Mouse (Mus musculus) liver, embryonic 15.5 days (tissue): ENCODE data around the gene Ablim1. TPM values are rescaled to one million over a fixed set of nuclear protein-coding genes. Genes with fewer than 3 reads are reported as not detected.

Experiments used
- ATAC-seq: fragments of 200-750 bp; cut with Nextera tagmentation; 2 replicates; pipeline ENCODE4 v1.8.0; 2017; ENCODE audit warnings: moderate number of reproducible peaks, mild to moderate bottlenecking, moderate library complexity; ENCODE audit not compliant: insufficient read depth
- H3K27ac ChIP-seq: fragments of 300-500 bp; sonication (generic); replicated peaks from 2 replicates; pipeline ENCODE4 v1.5.1; 2015; ENCODE audit warnings: mild to moderate bottlenecking, inconsistent platforms
- H3K27me3 ChIP-seq: fragments of 300-500 bp; sonication (generic); 2 replicates; pipeline ENCODE4 v1.6.1; 2015; ENCODE audit warnings: mild to moderate bottlenecking, inconsistent platforms
- H3K36me3 ChIP-seq: fragments of 300-500 bp; sonication (generic); replicated peaks from 2 replicates; pipeline ENCODE4 v1.6.1; 2015; ENCODE audit warnings: moderate library complexity, mild to moderate bottlenecking, inconsistent platforms
- H3K4me1 ChIP-seq: fragments of 300-500 bp; sonication (generic); replicated peaks from 2 replicates; pipeline ENCODE4 v1.6.1; 2015; ENCODE audit warnings: inconsistent platforms
- H3K4me2 ChIP-seq: fragments of 300-500 bp; sonication (generic); 2 replicates; pipeline ENCODE4 v1.6.1; 2015; ENCODE audit warnings: moderate library complexity, mild to moderate bottlenecking, inconsistent platforms
- H3K4me3 ChIP-seq: fragments of 300-500 bp; sonication (generic); replicated peaks from 2 replicates; pipeline ENCODE4 v1.5.1; 2015; ENCODE audit warnings: mild to moderate bottlenecking, inconsistent platforms
- H3K9ac ChIP-seq: fragments of 300-500 bp; sonication (generic); 2 replicates; pipeline ENCODE4 v1.6.1; 2015; ENCODE audit warnings: moderate library complexity, mild to moderate bottlenecking, inconsistent platforms
- H3K9me3 ChIP-seq: fragments of 300-500 bp; sonication (generic); replicated peaks from 2 replicates; pipeline ENCODE4 v1.6.1; 2016; ENCODE audit warnings: inconsistent platforms
- WGBS: fragments of 180-500 bp; shearing (Covaris S2); methylation state at CpG from one replicate; pipeline ENCODE4 v1.1.7; 2015; ENCODE audit warnings: mixed read lengths; ENCODE audit not compliant: insufficient replicate concordance; 5-methylcytosine and 5-hydroxymethylcytosine counted together
- polyA plus RNA-seq: library from polyadenylated mRNA; unstranded; fragments of >200 nt; fragmentation: Nextera tagmentation; extraction: Ambion mirVana; gene quantifications from 2 replicates; pipeline ENCODE4 v1.2.1, GENCODE M21; 2015

The Ablim1 gene
- polyA plus RNA-seq, 1 experiment from 2014 or later: 9.5 TPM

GRCm38 (mm10) chr19:57277010-57277409, 37.7 kb downstream of the Ablim1 start:
- Histone ChIP-seq H3K36me3 (no peaks in the 10 kb centered on the region), H3K4me3 (no peak overlapping the region), H3K4me1 (0 out of 2 replicates have a peak, but pooled peaks cover 9% of the 10 kb centered on the region), H3K9me3 (no peaks in the 10 kb centered on the region), H3K27me3 (no peaks in the 10 kb centered on the region), H3K27ac (no peak overlapping the region), H3K4me2 (no peak overlapping the region), H3K9ac (no peak overlapping the region)
- no peak for ATAC-seq
- WGBS: 74% methylated on average over 6 of the region's 6 CpGs

DNA sequence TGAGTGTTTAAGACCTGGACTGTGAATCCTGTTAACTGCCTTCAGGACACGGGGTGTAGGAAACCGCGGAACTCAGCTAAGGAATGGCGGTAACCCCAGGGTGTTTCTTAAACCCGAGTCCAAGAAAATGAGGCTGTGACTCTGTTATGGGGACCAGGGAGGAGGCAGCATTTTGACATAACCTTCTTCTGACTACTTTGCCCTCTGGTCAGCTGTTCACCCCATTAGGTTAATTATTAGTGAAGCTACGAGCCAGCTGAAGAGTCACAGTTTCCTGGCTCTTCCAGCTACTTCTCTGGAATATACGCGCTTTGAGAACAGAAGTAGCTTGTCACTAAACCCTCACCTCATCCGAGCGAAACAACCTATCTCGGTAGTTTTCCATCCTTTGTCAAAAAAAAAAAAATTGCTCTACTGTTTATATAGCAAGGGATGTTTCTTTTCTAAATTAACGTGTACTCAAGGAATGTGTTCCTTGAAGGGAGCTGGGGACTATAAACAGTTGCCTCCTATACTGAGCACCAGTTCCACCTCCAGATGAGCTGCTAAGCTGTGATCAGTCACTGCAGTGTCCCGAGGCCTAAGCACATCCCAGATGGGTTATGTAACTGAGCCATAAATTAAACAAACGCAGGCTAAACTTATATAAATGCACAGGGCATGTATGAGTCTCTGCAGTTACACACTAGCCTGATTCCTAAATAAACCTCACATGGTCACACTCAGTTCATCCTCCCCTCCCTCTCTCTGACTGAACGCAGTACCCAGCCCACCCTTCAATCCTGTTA, 39.4 kb downstream of the Ablim1 start:
- 54% methylated on average over 15 of the region's 15 CpGs for WGBS
- Histone ChIP-seq H3K4me3 (no peak overlapping the region; the same call in 1 of the 2 replicates), H3K4me2 (peak overlapping the region; percentile 40), H3K9me3 (no peaks in the 10 kb centered on the region), H3K27me3 (no peaks in the 10 kb centered on the region), H3K27ac (peak overlapping the region; percentile 76), H3K9ac (no peak overlapping the region), H3K4me1 (peaks cover 17% of the 10 kb centered on the region; the same call in 1 of the 2 replicates), H3K36me3 (no peaks in the 10 kb centered on the region)
- ATAC-seq: peak; percentile 60; the same call in 1 of the 2 replicates

GRCm38 (mm10) chr19:57274717-57275116, 40.0 kb downstream of the Ablim1 start:
- peak; percentile 37; the same call in 1 of the 2 replicates for ATAC-seq
- peak overlapping the region; percentile 40 for H3K4me2 ChIP-seq
- H3K27me3 ChIP-seq: no peaks in the 10 kb centered on the region
- peaks cover 23% of the 10 kb centered on the region; the same call in 1 of the 2 replicates for H3K4me1 ChIP-seq
- 39% methylated on average over 6 of the region's 6 CpGs for WGBS
- no peak overlapping the region; the same call in 1 of the 2 replicates for H3K4me3 ChIP-seq
- peak overlapping the region; percentile 76 for H3K27ac ChIP-seq
- H3K9me3 ChIP-seq: no peaks in the 10 kb centered on the region
- no peak overlapping the region for H3K9ac ChIP-seq
- no peaks in the 10 kb centered on the region for H3K36me3 ChIP-seq

GRCm38 (mm10) chr19:57274286-57274685, 40.4 kb downstream of the Ablim1 start:
- H3K36me3 ChIP-seq: no peaks in the 10 kb centered on the region
- 37% methylated on average over 12 of the region's 12 CpGs for WGBS
- no peak overlapping the region for H3K9ac ChIP-seq
- H3K4me3 ChIP-seq: no peak overlapping the region; the same call in 1 of the 2 replicates
- peak overlapping the region; percentile 76; the same call in 1 of the 2 replicates for H3K27ac ChIP-seq
- H3K9me3 ChIP-seq: no peaks in the 10 kb centered on the region
- no peak for ATAC-seq
- H3K27me3 ChIP-seq: no peaks in the 10 kb centered on the region
- H3K4me2 ChIP-seq: peak overlapping the region; percentile 40
- peaks cover 23% of the 10 kb centered on the region; the same call in 1 of the 2 replicates for H3K4me1 ChIP-seq

GRCm38 (mm10) chr19:57272824-57273613, 41.7 kb downstream of the Ablim1 start:
- H3K4me3 ChIP-seq: no peak overlapping the region

DNA sequence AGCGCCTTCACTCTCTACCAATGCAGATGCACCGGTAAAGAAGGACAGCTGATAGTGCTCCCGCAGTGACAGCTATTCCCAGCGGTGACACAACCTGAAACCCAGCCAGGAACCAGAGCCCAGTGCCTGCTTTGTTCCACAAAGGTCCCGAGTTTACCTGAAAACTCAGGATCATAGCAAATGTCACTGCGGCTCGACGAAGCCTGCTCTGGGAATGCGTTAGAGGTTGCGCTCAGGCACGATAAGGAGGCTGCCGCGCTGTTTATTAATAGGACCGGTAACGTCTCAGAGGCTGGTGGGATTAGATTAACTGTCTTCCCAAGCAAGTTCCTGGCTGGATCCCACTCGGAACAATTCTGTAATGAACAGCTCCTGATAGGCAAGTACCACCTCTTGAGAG, 43.0 kb downstream of the Ablim1 start:
- 75% methylated on average over 16 of the region's 16 CpGs for WGBS
- Histone ChIP-seq H3K4me3 (no peak overlapping the region), H3K27ac (no peak overlapping the region), H3K9me3 (no peaks in the 10 kb centered on the region), H3K36me3 (no peaks in the 10 kb centered on the region), H3K4me1 (peaks cover 23% of the 10 kb centered on the region; the same call in 1 of the 2 replicates), H3K9ac (no peak overlapping the region), H3K4me2 (no peak overlapping the region), H3K27me3 (no peaks in the 10 kb centered on the region)
- no peak for ATAC-seq

More at GRCm38 (mm10) chr19:57272824-57273613, 41.7 kb downstream of the Ablim1 start:
- H3K9me3 ChIP-seq: no peaks in the 10 kb centered on the region
- peak; percentile 47; the same call in 1 of the 2 replicates for ATAC-seq
- no peaks in the 10 kb centered on the region for H3K27me3 ChIP-seq
- H3K9ac ChIP-seq: no peak overlapping the region
- 37% methylated on average over 13 of the region's 13 CpGs for WGBS
- peaks cover 23% of the 10 kb centered on the region; the same call in 1 of the 2 replicates for H3K4me1 ChIP-seq
- no peaks in the 10 kb centered on the region for H3K36me3 ChIP-seq
- peak overlapping the region; percentile 40 for H3K4me2 ChIP-seq
- peak overlapping the region; percentile 76; the same call in 1 of the 2 replicates for H3K27ac ChIP-seq

DNA sequence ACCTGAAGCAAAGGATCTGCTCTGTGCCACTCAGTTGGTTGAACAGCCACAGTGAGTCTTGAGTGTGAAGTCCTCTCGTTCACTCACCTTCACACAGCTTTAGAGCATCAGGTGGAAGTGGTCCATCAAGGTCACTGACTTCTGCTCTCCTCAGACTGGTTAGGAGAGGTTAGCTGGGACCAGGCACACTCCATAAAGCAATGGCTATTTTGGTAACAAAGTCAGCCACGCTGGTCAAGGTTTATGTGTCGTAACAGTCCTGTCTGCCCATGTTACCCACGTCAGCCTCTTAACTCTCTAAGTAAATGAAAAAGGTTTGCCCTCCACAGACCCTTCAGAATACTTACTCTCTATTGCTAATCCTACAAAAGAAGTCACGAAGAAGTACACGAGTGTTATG, 44.0 kb downstream of the Ablim1 start:
- 52% methylated on average over 6 of the region's 6 CpGs for WGBS
- no peak overlapping the region for H3K9ac ChIP-seq
- H3K27ac ChIP-seq: no peak overlapping the region
- ATAC-seq: no peak
- no peak overlapping the region for H3K4me3 ChIP-seq
- no peaks in the 10 kb centered on the region for H3K36me3 ChIP-seq
- H3K9me3 ChIP-seq: no peaks in the 10 kb centered on the region
- no peak overlapping the region for H3K4me2 ChIP-seq
- peaks cover 23% of the 10 kb centered on the region; the same call in 1 of the 2 replicates for H3K4me1 ChIP-seq
- no peaks in the 10 kb centered on the region for H3K27me3 ChIP-seq

DNA sequence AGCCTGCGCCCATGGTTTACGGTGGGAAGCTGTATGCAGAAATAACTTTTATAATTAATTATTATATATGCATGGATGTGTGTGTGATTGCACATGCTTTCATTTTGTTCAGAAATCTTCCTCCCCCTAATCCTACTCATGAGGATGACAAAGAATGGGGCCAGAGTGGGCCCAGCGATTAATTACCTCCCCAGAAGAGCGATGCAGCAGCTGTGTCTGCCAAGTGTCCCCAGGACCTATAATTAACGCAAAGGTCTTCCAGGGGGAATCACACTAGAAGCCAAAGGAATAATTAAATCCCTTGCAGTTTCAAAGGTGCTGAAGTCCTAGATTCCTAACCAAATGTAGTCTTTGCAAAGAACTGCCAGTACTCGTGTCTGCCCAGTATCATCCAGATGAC, 44.9 kb downstream of the Ablim1 start:
- no peaks in the 10 kb centered on the region for H3K27me3 ChIP-seq
- ATAC-seq: no peak
- H3K36me3 ChIP-seq: no peaks in the 10 kb centered on the region
- no peaks in the 10 kb centered on the region for H3K9me3 ChIP-seq
- H3K4me3 ChIP-seq: no peak overlapping the region
- no peak overlapping the region for H3K27ac ChIP-seq
- H3K4me1 ChIP-seq: peaks cover 23% of the 10 kb centered on the region; the same call in 1 of the 2 replicates
- no peak overlapping the region for H3K4me2 ChIP-seq
- H3K9ac ChIP-seq: no peak overlapping the region
- WGBS: 76% methylated on average over 6 of the region's 6 CpGs

DNA sequence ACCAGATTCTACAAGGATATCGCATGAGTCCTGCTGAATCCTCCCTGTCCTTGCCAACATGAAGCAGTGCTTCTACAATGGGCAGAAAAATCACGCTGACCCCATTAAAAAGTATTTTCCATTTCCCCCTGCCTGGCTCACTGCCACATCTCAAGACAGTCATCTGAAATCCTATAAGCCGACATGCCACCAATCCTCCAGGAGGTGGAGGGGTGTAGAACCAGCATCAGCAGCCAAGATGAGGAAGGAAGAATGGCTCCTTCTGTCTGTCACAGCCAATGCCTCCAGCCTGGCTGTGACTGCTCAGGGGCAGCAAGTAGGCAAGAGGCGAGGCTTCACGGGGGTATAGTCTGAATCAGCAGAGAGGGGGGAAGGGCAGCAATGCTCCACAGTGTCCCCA, 47.2 kb downstream of the Ablim1 start:
- 44% methylated on average over 5 of the region's 5 CpGs for WGBS

DNA sequence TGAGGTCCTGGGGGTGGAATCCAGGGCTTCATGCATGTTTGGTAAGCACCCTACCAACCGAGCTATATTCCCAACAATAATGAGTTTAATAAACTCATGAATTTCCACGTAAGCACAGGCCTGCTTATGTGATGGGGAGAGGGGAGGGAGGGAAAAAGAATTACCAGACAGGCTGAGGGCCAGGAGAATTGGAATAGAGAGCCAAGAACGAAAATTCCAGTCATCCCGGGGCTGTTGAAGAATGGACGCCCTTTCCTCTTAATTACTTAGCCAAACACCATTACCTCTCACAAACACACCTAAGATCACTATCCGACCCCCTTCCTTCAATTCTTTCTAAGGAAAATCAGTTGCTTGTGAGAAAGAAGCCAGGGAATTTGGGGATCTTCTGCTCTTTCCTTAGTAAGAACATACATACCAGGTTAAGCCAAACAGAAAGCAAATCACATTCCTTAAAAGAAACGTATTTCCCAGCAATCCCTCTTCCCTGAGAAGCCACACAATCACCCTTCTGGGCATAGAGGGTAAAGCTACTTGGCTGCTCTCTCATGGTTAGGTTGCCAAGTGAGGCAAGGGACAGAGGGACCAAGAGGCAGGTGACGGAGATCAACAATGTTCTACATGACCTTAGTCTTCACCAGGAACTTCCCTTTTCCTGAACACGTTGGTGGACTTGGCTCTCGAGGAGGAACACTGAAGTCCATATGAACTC, 48.2 kb downstream of the Ablim1 start:
- H3K4me3 ChIP-seq: no peak overlapping the region
- WGBS: 44% methylated on average over 10 of the region's 10 CpGs
- no peaks in the 10 kb centered on the region for H3K36me3 ChIP-seq
- H3K4me2 ChIP-seq: no peak overlapping the region
- H3K4me1 ChIP-seq: peaks cover 14% of the 10 kb centered on the region; the same call in 1 of the 2 replicates
- H3K9me3 ChIP-seq: no peaks in the 10 kb centered on the region
- no peak for ATAC-seq
- H3K27ac ChIP-seq: no peak overlapping the region
- H3K27me3 ChIP-seq: no peaks in the 10 kb centered on the region
- no peak overlapping the region for H3K9ac ChIP-seq

More for the DNA sequence above, 47.2 kb downstream of the Ablim1 start:
- no peak overlapping the region for H3K9ac ChIP-seq
- no peaks in the 10 kb centered on the region for H3K9me3 ChIP-seq
- H3K27me3 ChIP-seq: no peaks in the 10 kb centered on the region
- no peak for ATAC-seq
- no peak overlapping the region for H3K27ac ChIP-seq
- H3K36me3 ChIP-seq: no peaks in the 10 kb centered on the region
- H3K4me1 ChIP-seq: peaks cover 15% of the 10 kb centered on the region; the same call in 1 of the 2 replicates
- no peak overlapping the region for H3K4me2 ChIP-seq
- H3K4me3 ChIP-seq: no peak overlapping the region
